Mouse (Mus musculus): ENCODE data around the gene Supt7l.

- TF ChIP-seq MAFK (IDR thresholded peaks at IDR 0.05; ENCODE audit: insufficient read depth, low read depth, low read length), result no peak
- no peak for TF ChIP-seq CHD2 (IDR thresholded peaks at IDR 0.05; ENCODE audit: low read depth, low read length)
- no peak for TF ChIP-seq ZNF384 (IDR thresholded peaks at IDR 0.05; ENCODE audit: low read depth, low read length)
- no peak for TF ChIP-seq ZC3H11A (IDR thresholded peaks at IDR 0.05; ENCODE audit: borderline replicate concordance, low read depth, low read length)
- TF ChIP-seq HCFC1 (IDR thresholded peaks at IDR 0.05; ENCODE audit: borderline replicate concordance, insufficient read depth, low read length), result no peak
These were observed 59.8 kb downstream of the Supt7l start for GRCm38 (mm10) chr5:31467798-31468197.
